Mouse (Mus musculus) CD4-positive helper T cell, adult 2 months (primary cell): Measurements from ENCODE around the gene Crybb3.
"Not testable (repeated sequence)": the region's sequence is repeated elsewhere in the genome, so short reads cannot be mapped to it uniquely, and the experiment has no call there.

Experiments
- DNase-seq: peaks from one replicate; pipeline ENCODE4 v3.0.0-alpha.2; 2012; ENCODE audit warnings: low read depth, missing footprints, low spot score

Crybb3 gene

DNA sequence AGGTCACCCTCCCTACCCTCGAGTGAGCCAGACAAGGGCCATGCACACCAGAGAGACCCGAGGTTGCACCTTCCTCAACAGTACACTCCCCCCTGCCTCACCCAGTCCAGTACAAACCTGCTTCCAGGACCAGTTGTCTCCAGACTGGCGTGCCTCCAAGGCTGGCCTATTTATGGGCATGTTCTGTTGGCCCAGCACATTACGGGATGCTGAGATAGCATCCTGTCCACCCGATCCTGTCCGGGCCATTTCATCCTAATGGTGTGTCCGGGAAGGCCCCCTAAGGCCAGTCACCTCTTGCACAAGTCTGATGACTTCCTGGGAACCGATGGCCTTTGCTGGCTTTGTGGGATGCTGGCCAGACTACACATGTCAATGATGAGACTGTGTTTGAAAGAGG lies at the start of gene Crybb3:
Gene Crybb3 (minus strand): TSS at position 146 of the 400 bp plus-strand sequence.
- no peak for DNase-seq

DNA sequence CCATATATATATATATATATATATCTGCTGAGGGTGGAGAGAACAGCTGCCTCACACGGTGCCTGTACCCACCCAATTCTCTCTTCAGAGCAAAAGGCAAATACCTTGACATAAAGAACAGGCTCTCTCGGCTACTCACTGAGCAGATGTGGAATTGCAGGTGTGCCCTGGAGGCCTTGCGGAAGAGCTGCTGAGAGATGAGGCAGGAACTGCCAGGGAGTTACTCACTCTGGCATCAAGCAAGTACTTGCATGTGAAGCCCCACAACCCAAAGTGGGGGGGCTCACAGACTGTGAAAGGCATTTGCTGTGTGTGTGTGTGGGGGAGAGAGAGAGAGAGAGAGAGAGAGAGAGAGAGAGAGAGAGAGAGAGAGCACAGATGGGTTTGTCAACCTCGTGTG lies 47.0 kb upstream of the Crybb3 start:
- no peak for DNase-seq

DNA sequence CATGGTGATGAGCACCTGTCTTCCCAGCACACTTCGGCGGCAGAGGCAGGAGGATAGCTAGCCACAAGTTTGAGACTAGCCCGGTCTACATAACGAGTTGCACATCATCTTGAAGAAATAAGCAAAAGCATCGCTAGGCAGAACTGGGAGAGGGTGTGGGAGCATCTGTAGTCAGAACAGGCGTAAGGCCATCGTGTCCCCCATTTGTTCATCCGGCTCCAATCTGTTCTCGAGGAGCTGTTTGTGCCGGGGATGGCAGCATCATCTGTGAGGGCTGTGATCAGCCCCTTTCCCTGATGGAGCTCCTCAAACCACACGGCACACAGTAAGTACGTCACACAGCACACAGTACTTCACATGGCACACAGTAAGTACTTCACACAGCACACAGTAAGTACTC lies 45.1 kb upstream of the Crybb3 start:
- no peak for DNase-seq

DNA sequence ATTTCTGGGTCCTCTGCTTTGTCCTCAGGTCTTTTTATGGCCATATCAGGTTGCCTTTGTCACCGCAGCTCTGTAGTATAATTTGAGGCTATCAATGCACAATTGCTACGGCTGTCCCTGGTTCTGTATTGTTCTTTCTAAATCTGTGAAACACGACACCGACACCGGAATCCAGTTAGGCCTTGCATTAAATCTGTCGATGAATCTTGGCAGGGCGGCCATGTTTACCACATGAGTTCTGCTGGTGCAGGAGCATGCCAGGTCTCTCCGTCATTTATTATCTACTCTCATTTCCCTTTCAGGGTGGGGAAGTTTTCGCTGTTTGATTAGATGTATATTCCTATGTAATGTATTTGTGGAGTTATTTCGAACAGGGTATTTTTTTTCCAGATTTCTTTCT lies 42.3 kb upstream of the Crybb3 start:
- no peak for DNase-seq

DNA sequence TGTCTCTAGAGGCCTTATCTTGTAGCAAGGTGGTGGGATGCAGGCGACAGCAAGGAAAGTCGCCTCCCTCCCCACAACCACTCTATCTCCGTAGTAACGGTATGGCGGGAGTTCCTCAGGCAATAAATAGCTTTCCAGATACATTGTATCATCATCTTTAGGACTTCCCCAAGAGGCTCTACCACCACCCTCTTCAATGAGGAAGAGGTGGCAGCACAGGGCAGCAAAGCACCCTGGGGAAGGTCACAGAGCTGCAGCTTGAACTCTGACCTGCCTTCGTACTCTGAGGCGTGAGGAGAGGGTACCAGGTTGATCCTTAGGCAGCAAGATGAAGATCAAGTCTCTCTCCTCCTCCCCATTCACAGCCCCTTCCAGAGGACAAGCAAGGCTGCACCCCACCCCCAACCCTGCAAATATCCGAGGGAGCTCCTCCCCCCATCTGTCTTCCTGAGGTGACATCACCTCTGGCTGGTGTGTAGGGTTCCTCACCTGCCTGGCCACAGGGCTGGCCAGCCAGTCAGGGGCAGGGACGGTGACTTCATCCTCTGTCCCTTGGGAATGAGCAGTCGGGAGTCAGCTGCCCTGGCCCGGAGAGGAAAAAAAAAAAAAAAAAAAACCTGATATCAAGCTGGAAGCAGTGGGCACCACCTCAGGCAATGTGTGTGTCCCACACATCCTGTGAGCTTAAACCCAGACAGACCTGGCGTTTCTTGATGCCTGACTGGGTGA lies 41.1 kb upstream of the Crybb3 start:
- no peak for DNase-seq

DNA sequence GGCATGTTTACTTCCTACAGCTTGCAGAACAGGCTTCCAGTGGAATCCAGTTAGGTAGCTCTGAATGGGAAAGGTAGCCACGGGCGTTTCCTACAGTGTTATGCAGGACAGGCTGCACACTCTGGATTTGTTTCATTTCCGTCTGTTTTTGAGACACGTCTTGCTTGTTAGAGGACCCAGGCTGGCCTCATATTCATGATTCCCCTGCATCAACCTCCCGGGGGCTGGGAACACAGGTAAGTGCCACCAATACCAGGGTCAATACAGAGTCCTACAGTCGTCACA lies 40.1 kb upstream of the Crybb3 start:
- no peak for DNase-seq

DNA sequence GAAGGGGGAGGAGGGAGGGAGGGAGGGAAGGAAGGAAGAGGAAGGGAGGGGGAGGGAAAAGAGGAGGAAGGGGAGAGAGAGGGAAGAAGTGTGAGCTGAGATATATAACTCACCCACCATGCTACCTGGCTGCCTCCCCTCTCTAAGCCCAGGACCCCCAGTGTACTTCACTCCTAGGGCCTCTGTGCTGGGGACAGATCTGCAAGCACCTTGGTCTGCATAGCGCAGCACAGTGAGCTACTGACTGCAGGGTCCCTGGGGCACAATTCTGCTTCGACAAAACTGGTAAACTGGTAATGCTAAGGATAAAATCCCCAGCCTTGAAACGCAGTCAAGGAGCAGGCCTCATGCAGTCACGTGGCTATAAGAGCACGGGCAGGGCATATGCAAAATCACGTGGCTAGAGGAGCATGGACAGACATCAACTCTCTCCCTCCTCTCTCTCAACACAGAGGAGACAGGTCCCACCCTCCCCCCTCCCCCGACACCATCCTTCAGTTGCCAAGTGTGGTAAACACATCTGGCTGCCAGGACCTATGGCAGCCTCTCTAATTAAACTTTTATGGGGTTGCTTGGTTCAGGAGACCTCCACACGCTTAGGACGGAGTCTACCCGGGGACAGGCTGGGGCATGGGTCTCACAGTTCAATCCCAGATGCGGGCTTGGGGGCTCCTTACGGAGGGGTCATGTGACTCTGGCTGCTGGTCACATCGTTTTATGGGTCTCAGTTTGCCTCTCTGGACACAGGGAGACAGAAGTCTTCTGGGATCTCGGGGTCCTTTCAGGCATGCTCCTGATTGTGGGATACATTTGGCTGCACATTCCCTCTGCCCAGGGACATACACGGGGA lies 39.6 kb upstream of the Crybb3 start:
- no peak for DNase-seq

DNA sequence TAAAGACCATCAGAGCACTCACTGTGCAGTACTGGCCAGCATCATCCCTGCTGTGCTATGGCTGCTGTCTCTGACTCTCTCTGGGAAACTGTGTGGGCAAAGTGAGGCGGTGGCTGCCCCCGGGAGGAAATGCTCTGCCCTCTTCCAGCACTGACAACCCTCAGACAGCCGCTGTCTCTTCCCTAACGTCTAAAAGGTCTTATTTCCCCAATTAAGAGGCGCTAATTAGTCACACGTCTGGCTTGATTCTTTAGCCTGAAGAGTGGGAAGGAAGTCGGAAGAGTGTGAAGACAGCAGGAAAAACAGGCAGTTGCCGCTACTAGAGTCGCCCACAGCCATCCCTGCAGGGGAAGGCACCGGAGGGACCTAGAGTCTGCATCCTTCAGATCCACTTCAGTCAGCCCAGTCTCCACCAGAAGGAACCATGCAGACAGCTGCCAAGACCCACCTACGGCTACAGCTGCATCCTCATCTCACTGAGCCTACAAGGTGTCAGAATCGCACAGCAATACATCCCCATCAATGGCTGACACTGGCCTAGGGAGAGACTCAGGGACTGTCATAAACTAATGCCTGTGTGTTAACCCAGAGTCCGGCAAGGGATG lies 38.6 kb upstream of the Crybb3 start:
- DNase-seq = no peak

DNA sequence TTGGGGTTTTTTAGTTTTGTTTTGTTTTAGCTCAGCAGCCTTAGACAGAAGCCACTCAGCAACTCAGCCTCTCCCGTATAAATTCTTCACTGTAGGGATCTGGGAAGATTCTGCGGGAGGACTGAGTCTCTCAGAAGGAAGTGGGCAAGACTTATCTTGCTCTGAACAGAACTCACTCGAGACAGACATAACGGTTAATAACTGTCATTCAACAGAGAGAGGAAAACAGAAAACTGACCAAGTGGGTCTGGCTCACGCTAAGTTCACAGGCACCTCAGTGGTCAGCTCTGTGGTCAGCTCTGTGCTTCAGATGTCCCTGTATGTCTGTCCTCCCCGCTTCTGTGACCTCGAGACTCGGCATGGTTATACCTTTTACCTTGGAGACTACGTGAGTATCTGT lies 37.9 kb upstream of the Crybb3 start:
- no peak for DNase-seq

DNA sequence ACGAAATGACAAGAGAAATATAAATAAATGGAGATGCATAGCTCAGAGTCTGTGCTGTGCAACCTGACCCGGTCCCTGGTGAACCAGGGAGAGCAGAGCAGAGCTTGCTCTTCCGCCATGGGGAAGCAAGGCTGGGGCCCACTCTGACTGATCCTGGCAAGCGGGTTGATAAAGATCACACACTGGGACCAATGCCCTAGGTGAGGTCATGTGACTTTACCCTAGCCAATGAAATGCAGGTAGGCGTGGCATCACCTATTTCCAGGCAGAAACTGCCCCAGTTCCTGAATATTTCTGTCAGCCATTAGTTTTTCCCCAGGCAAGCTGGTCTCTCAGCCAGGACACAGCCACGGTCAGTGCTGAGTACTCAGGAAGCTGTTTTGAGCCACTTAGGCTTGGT lies 37.3 kb upstream of the Crybb3 start:
- DNase-seq = no peak

DNA sequence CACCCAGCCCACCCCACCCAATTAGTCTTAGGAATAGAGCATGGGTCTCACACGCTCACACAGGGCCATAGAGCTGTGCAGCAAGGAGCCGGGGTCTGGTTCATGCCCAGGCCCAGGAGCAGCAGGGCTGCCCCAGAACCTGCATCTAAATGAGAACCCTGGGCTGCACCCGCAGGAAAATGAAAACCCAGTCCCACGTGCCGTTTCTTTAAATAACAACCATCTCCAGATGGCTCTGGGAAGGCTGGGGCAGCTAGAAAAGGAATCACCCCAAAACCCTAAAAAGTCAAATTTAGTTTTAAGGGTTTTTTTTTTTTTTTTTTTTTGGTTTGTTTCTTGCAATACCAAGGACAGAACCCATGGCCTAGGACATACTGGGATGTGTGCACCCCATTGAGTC lies 36.0 kb upstream of the Crybb3 start:
- DNase-seq = no peak

DNA sequence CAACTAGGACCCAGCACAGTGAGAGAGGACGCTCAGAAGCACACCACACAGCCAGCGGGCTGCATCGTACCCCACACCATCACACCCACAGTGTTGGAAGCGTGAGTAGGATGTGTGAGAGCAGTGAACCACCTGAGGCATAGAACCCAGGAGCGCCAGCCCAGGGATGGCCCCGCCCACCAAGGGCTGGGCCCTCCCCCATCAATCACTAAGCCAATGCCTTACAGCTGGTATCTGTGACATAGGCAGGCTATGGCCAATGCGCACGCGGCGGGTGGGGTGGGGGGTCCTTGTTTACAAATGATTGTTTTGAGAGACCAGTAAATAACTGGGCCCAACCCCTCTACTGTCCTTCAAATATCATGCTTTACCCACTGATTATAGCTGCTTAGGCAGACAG lies 34.5 kb upstream of the Crybb3 start:
- no peak for DNase-seq

DNA sequence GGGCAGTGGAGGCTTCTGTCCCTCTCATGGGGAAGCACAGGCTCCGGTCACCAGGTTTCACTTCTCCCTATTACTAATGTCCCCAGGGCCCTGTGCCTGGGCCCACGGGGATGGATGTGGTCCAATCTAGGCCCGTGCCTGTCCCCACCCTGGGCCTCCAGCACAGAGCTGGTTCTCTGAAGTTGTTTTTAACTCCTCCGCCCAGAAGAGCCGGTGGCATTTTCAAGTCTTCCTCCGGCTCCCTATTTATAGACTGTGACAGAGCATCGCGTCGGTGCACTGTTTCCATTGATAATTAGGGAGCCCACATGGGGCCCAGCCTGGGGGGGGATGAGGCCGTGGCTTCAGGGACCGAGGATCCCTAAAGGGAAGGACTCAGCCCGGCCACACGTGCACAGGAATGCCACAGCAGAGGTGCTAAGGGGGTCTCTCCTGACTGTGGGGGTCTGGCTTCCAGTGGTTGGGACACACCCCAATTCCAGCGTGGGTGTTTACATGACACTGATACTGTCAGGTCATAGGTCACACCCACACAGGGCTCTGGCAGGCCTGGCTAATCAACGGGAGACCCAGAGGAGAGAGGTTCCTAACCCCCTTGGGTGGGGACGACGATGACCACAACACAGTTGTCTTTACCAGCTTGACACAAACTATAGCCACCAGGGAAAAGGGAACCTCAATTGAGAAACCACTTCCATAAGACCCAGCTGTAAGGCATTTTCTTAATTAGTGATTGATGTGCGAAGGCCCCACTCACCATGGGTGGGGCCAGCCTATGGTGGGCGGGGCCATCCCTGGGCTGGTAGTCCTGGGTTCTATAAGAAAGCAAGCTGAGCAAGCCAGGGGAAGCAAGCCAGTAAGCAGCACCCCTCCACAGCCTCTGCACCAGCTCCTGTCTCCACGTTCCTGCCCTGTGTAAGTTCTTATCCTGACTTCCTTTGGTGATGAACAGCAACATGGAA lies 33.2 kb upstream of the Crybb3 start:
- no peak for DNase-seq

DNA sequence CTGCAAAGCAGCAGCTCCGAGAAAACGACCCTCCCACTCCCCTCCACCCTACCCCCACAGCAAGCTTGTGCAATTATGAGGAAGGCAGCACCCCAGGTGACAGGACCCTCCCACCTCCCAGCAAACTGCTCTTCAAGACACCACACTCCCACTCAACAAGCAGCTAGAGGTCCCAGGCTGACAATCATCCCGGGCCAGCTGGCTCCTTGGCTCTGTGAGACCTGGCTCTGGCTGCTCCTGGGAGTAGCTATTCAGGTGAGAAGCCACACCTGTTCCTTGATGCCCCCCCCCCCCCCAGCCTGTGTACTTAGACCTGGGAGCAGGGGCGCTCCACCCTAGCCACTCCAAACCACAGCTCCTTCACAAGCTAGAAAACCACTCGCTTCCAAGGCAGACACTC lies 31.7 kb upstream of the Crybb3 start:
- DNase-seq = no peak

DNA sequence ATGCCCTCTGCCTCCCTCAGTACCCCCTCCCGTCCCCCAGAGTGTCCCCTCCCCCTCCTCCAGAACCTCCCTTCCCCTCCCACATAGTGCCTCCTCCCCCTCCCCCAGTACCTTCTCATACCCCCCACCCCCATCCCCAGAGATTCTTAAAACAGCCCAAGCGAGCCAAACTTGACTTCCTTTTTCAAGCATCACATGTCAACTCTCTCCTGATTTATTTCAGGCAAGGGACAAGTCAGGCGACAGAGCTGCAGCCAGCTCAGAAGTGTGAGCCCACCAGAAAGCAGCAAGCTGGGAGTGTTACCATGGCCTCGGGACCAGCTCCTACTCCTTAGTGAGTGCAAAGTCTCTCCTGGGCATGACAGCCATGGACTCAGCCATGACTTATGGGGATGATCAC lies 30.0 kb upstream of the Crybb3 start:
- no peak for DNase-seq

DNA sequence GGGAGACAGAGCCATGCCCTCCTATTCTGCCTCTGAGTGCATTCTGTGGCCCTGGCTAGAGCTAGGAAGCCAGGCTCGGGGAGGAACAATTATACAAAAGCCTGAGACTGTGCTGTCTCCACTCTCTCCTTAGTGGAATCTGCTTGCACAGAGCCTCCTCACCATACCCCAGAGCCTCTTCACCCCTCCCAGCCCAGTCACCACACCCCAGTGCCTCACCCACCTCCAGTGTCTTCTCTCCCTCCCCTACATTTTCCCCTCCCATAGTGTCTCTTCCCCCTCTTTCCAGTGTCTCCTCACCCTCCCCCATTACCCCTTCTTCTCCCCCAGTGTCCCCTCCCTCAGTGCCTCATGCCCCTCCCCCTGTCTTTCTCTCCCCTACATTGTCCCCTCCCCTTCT lies 29.5 kb upstream of the Crybb3 start:
- DNase-seq = no peak

DNA sequence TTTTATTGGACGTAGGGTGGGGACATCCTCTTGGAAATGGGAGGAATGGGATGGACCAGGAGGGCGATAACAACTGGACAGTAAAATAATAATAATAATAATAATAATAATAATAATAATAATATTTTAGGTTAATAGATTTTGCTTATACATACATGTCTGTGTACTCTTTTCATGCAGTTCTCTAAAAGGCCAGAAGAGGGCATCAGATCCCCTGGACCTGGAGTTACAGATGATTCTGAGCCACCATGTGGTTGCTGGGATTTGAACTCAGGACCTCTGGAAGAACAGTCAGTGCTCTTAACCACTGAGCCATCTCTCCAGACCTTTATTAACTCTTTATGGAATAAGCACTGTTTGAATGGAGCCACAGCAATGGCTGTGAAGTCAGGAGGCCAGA lies 28.3 kb upstream of the Crybb3 start:
- not testable (repeated sequence) for DNase-seq

DNA sequence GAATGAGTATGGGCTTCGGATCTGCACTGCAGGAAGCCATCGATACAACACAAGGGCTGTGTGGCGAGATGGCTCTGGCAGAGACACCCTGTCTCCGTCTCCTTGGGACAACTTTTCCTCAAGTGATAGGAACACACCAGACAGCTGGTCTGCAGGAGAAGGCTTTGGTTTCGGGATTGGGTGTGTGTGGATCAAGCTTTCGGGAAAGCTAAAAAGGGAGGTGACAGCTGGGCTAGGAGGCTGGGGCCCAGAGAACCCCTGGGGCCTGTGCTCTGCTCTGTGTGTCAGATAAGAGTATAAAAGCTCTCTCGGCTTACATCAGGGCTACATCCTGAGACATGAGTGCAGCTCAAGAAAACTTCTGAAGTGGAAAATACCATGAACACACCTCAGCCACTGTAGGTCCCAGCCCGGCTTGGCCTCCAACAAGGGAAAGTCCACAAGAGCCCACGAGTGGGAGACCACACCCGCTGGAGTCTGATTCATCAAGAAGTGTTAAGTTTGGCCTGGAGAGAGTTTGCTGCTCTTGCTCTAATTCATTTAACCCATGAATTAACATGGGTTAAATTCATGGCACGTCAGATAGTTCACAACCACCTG lies 26.9 kb upstream of the Crybb3 start:
- no peak for DNase-seq

DNA sequence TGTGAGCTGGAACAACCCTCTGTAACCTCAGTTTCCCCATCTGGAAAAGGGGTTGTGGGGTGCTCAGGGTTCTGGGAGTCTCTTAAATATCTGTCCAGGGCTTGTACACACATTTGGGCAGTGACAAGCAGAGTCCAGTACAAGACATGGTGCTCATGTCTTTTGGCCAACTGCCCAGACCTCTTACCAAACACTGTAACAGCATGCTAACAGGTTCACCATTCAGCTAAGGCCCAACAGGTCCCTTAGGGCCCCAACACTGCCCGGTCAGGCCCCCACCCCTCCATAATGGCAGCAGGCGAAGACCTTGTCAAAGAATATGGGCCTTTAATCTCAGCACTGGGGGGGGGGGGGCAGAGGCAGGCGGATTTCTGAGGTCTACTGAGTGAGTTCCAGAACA lies 26.3 kb upstream of the Crybb3 start:
- no peak for DNase-seq

DNA sequence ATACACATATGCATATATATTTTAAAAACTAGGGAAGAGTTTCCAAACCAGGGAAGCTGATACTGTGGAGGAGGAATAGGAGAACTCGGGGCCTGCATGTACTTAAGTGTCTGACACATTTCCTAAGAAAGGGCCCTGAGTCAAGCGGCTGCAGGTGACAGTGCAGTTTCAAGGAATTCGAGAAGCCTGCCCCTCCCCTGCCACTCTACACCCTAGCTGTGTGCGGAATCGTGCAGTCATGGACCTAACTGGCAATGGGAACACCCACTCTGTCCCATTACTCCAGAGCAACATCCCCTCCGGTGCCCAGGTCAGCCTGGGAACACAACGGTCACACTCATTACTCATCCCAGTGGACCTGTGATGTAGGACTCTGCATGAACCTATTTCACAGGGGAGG lies 25.2 kb upstream of the Crybb3 start:
- DNase-seq = no peak

DNA sequence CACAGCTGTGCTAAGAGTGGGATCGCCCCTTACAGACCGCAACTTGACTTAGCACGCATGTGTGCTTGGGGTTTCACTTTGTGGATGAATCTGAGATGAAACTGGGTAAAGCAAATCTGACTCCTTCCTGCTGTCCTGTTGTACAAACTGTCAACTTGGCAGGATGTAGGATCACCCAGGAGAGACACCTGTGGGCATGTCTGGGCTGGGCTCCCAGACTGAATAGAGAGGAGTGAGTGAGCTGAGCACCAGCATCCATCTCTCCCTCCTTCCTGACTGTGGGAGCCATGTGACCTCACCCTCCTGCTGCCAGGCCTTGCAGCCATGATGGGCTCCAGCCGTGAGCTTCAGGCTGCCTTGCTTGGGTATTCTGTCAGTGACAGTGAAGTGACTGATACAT lies 24.1 kb upstream of the Crybb3 start:
- no peak for DNase-seq
